Mouse (Mus musculus) forebrain, embryonic 11.5 days (tissue): ENCODE measurements around the gene Rbm20. TPM values are rescaled to one million over a fixed set of nuclear protein-coding genes. Genes with fewer than 3 reads are reported as not detected.
A peak's percentile ranks its signal among the peaks of the same experiment; 100 is the strongest.

Source experiments
- ATAC-seq: fragments of 200-750 bp; cut with Nextera tagmentation; replicated peaks from 2 replicates; pipeline ENCODE4 v1.8.0; 2017; ENCODE audit warnings: moderate TSS enrichment; ENCODE audit not compliant: low FRiP score
- DNase-seq: peaks from one replicate; pipeline ENCODE4 v3.0.0-alpha.2; 2017; ENCODE audit warnings: low spot score
- H3K27ac ChIP-seq: fragments of 300-500 bp; sonication (generic); 2 replicates; pipeline ENCODE4 v1.5.1; 2014; ENCODE audit warnings: low read depth, low read length
- H3K27me3 ChIP-seq: fragments of 300-500 bp; sonication (generic); 2 replicates; pipeline ENCODE4 v1.6.1; 2014; ENCODE audit warnings: mild to moderate bottlenecking, low read length, mixed read lengths; ENCODE audit not compliant: control insufficient read depth, insufficient read depth
- H3K36me3 ChIP-seq: fragments of 300-500 bp; sonication (generic); 2 replicates; pipeline ENCODE4 v1.6.1; 2014; ENCODE audit warnings: mild to moderate bottlenecking, low read length, moderate library complexity, mixed read lengths; ENCODE audit not compliant: control insufficient read depth, insufficient read depth
- H3K4me1 ChIP-seq: fragments of 300-500 bp; sonication (generic); replicated peaks from 2 replicates; pipeline ENCODE4 v1.6.1; 2014; ENCODE audit warnings: low read length, mixed read lengths; ENCODE audit not compliant: control insufficient read depth, insufficient read depth
- H3K4me2 ChIP-seq: fragments of 300-500 bp; sonication (generic); 2 replicates; pipeline ENCODE4 v1.6.1; 2014; ENCODE audit warnings: low read depth, mild to moderate bottlenecking, low read length, moderate library complexity, mixed read lengths; ENCODE audit not compliant: severe bottlenecking
- H3K4me3 ChIP-seq: fragments of 300-500 bp; sonication (generic); 2 replicates; pipeline ENCODE4 v1.5.1; 2014; ENCODE audit warnings: low read depth, low read length
- H3K9ac ChIP-seq: fragments of 300-500 bp; sonication (generic); 2 replicates; pipeline ENCODE4 v1.6.1; 2014; ENCODE audit warnings: low read length
- H3K9me3 ChIP-seq: fragments of 300-500 bp; sonication (generic); 2 replicates; pipeline ENCODE4 v1.6.1; 2016; ENCODE audit warnings: low read length, mixed read lengths; ENCODE audit not compliant: control insufficient read depth
- WGBS: fragments of 180-500 bp; shearing (Covaris S2); extraction: QIAGEN DNeasy Blood & Tissue Kit; methylation state at CpG from one replicate; pipeline ENCODE4 v1.1.7; 2014; 5-methylcytosine and 5-hydroxymethylcytosine counted together
- polyA plus RNA-seq: library from polyadenylated mRNA; unstranded; fragments of >200 nt; fragmentation: Nextera tagmentation; extraction: Ambion mirVana; gene quantifications from 2 replicates; pipeline ENCODE4 v1.2.1, GENCODE M21; 2014

Rbm20 gene
- polyA plus RNA-seq, 1 experiment from 2014 or later: 4.6 TPM

- no peak overlapping the region for H3K4me3 ChIP-seq
- H3K27me3 ChIP-seq: no peaks in the 10 kb centered on the region
- H3K36me3 ChIP-seq: no peaks in the 10 kb centered on the region
- H3K9me3 ChIP-seq: no peaks in the 10 kb centered on the region
- H3K9ac ChIP-seq: no peak overlapping the region
- ATAC-seq (no peak), DNase-seq (peak; percentile 31)
- H3K27ac ChIP-seq: no peak overlapping the region
- no peaks in the 10 kb centered on the region; the same call in 1 of the 2 replicates for H3K4me1 ChIP-seq
- WGBS: 79% methylated on average over 12 of the region's 12 CpGs
- no peak overlapping the region for H3K4me2 ChIP-seq
Measured at GRCm38 (mm10) chr19:53894538-53895121, 217.5 kb downstream of the Rbm20 start.

DNA sequence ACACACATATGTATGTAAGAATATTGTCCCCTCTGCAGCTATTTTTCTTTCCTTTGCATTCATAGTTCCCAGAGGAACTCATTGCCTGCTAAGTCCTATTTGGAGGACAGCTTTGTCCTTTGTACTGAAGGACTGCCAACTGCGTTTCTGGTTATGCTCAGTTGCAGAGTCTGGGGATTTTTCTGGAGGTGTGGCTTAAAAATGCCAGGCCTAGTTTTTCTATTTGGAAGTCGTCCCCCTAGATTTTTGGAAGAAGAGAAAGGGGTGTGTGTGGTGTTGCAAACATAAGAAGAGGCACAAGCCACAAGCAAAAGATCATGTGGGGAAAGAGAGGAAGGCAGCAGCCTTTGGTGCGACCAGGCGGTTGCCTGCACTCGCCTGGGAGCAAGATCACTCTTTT is 220.9 kb downstream of the Rbm20 start:
- no peaks in the 10 kb centered on the region for H3K9me3 ChIP-seq
- H3K4me2 ChIP-seq: no peak overlapping the region
- no peaks in the 10 kb centered on the region for H3K27me3 ChIP-seq
- H3K36me3 ChIP-seq: no peaks in the 10 kb centered on the region
- 82% methylated on average over 5 of the region's 5 CpGs for WGBS
- no peak overlapping the region for H3K9ac ChIP-seq
- no peak overlapping the region for H3K27ac ChIP-seq
- DNase-seq: peak; percentile 4
- H3K4me1 ChIP-seq: no peaks in the 10 kb centered on the region; the same call in 1 of the 2 replicates
- no peak overlapping the region for H3K4me3 ChIP-seq
- no peak for ATAC-seq

GRCm38 (mm10) chr19:53898498-53898897 is 221.4 kb downstream of the Rbm20 start:
- Histone ChIP-seq H3K9me3 (no peaks in the 10 kb centered on the region), H3K4me2 (no peak overlapping the region), H3K27me3 (no peaks in the 10 kb centered on the region), H3K4me1 (no peaks in the 10 kb centered on the region; the same call in 1 of the 2 replicates), H3K4me3 (no peak overlapping the region), H3K9ac (no peak overlapping the region), H3K36me3 (no peaks in the 10 kb centered on the region), H3K27ac (no peak overlapping the region)
- ATAC-seq (no peak), DNase-seq (peak; percentile 44)
- WGBS: 79% methylated on average over 4 of the region's 4 CpGs

- H3K27ac ChIP-seq: no peak overlapping the region
- DNase-seq (peak; percentile 28), ATAC-seq (no peak)
- no peaks in the 10 kb centered on the region for H3K9me3 ChIP-seq
- H3K4me3 ChIP-seq: no peak overlapping the region
- H3K4me1 ChIP-seq: no peaks in the 10 kb centered on the region; the same call in 1 of the 2 replicates
- no peak overlapping the region for H3K9ac ChIP-seq
- 87% methylated on average over 25 of the region's 25 CpGs for WGBS
- H3K4me2 ChIP-seq: no peak overlapping the region
- no peaks in the 10 kb centered on the region for H3K27me3 ChIP-seq
- H3K36me3 ChIP-seq: no peaks in the 10 kb centered on the region
Measured at GRCm38 (mm10) chr19:53898970-53899900, 222.1 kb downstream of the Rbm20 start.

DNA sequence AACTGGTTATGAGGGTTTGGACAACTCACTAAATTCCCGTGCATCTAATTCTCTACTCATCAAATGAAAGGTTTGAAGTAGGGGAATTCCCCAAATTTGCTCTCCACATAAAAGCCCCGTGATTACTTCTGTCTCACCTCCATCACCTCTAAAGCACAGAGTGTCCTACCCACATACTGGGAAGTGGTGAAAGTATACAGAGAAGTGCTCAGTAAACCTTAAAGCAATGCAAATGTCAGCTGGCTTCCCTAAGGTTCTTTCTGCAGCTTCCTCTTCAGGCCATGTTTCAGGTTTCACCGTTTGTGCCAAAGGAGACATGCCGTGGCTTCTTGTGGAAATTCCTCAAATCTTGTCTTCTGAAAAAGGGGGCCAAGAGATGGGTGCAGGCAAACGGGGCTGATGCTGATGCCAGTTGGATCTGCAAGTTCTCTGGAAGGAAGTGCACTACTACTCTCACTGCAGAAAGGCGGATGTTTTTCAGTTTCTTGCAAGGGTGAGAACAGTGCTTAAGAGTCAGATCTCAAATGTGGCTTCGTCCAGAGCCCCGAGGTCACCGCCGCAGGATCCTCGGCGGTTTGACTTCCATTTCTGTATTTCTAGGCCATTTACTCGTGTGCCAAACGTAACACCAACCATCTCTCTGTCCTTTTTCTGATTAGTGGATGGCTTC is 223.0 kb downstream of the Rbm20 start:
- 88% methylated on average over 14 of the region's 14 CpGs for WGBS
- Histone ChIP-seq H3K36me3 (no peaks in the 10 kb centered on the region), H3K27me3 (no peaks in the 10 kb centered on the region), H3K9me3 (no peaks in the 10 kb centered on the region), H3K9ac (no peak overlapping the region), H3K4me2 (no peak overlapping the region), H3K4me3 (no peak overlapping the region), H3K27ac (no peak overlapping the region), H3K4me1 (no peaks in the 10 kb centered on the region; the same call in 1 of the 2 replicates)
- no peak for ATAC-seq
- peak; percentile 38 for DNase-seq

- Histone ChIP-seq H3K4me2 (peak overlapping the region; percentile 74), H3K4me3 (peak overlapping the region; percentile 84), H3K9ac (peak overlapping the region; percentile 81), H3K27ac (no peak overlapping the region; the same call in 1 of the 2 replicates), H3K27me3 (no peaks in the 10 kb centered on the region), H3K36me3 (no peaks in the 10 kb centered on the region), H3K4me1 (no peaks in the 10 kb centered on the region; the same call in 1 of the 2 replicates), H3K9me3 (no peaks in the 10 kb centered on the region)
- 64% methylated on average over 15 of the region's 15 CpGs for WGBS
- DNase-seq (peak; percentile 44), ATAC-seq (no peak)
Measured at GRCm38 (mm10) chr19:53901931-53902738, 225.0 kb downstream of the Rbm20 start.

DNA sequence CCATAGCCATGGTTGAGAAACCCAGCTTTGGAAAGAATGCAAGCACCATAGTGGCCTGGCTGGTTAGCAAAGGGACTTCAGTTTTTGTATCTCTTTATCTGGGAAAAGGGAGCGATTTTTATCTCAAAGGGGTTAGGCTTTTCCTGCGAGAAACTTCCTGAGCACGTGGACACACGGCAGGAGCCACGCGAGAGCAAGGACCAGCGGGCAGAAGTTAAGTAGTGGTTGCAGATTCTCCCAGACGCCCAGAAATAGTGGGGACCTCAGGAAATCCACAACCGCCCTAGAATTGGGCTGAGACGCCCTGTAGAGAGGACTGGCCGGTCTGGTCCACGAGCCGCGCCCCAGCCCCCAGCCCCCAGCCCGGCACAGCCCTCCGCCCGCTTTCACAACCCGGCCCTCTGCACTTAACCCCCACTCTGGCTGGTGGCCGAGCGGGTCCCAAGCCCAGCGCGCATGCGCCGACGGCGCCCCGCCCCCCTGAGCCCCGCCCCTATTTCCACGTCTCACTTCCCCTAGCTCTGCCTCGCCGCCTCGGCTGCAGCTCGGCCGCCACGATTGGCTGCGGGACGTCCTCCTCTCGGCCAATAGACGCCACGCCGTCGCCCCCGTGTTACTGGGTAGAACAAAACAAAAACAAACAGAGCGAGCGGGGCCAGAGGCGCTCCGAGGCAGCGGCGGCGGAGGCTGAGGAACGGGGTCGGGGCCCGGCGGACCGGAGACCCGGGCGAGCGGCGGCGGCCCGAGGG is 225.8 kb downstream of the Rbm20 start:
- ATAC-seq (peak; percentile 99), DNase-seq (peak; percentile 100)
- H3K27me3 ChIP-seq: no peaks in the 10 kb centered on the region
- H3K27ac ChIP-seq: peak overlapping the region; percentile 55
- H3K4me2 ChIP-seq: peak overlapping the region; percentile 74
- H3K36me3 ChIP-seq: no peaks in the 10 kb centered on the region
- WGBS: under 1% methylated on average over 60 of the region's 61 CpGs
- H3K9me3 ChIP-seq: no peaks in the 10 kb centered on the region
- peak overlapping the region; percentile 84 for H3K4me3 ChIP-seq
- H3K4me1 ChIP-seq: no peaks in the 10 kb centered on the region; the same call in 1 of the 2 replicates
- H3K9ac ChIP-seq: peak overlapping the region; percentile 81
